Mouse (Mus musculus) embryonic facial prominence, embryonic 15.5 days (tissue): ENCODE results near the gene 2200002D01Rik. TPM values are rescaled to one million over a fixed set of nuclear protein-coding genes. Genes with fewer than 3 reads are reported as not detected.

Experiments used
- ATAC-seq: fragments of 200-750 bp; cut with Nextera tagmentation; 2 replicates; pipeline ENCODE4 v1.8.0; 2017; ENCODE audit warnings: low read depth, moderate TSS enrichment; ENCODE audit not compliant: insufficient number of reproducible peaks, low FRiP score, low TSS enrichment
- H3K27ac ChIP-seq: fragments of 300-500 bp; sonication (generic); replicated peaks from 2 replicates; pipeline ENCODE4 v1.5.1; 2015; ENCODE audit warnings: mild to moderate bottlenecking, inconsistent platforms
- H3K27me3 ChIP-seq: fragments of 300-500 bp; sonication (generic); 2 replicates; pipeline ENCODE4 v1.6.1; 2015; ENCODE audit warnings: inconsistent platforms
- H3K36me3 ChIP-seq: fragments of 300-500 bp; sonication (generic); 2 replicates; pipeline ENCODE4 v1.6.1; 2015; ENCODE audit warnings: mild to moderate bottlenecking, inconsistent platforms
- H3K4me1 ChIP-seq: fragments of 300-500 bp; sonication (generic); 2 replicates; pipeline ENCODE4 v1.6.1; 2015; ENCODE audit warnings: inconsistent platforms
- H3K4me2 ChIP-seq: fragments of 300-500 bp; sonication (generic); replicated peaks from 2 replicates; pipeline ENCODE4 v1.6.1; 2015; ENCODE audit warnings: mild to moderate bottlenecking, inconsistent platforms
- H3K4me3 ChIP-seq: fragments of 300-500 bp; sonication (generic); replicated peaks from 2 replicates; pipeline ENCODE4 v1.5.1; 2015; ENCODE audit warnings: mild to moderate bottlenecking, inconsistent platforms
- H3K9ac ChIP-seq: fragments of 300-500 bp; sonication (generic); 2 replicates; pipeline ENCODE4 v1.6.1; 2015; ENCODE audit warnings: inconsistent platforms
- H3K9me3 ChIP-seq: fragments of 300-500 bp; sonication (generic); replicated peaks from 2 replicates; pipeline ENCODE4 v1.6.1; 2016; ENCODE audit warnings: inconsistent platforms
- WGBS: fragments of 180-500 bp; shearing (Covaris S2); methylation state at CpG from one replicate; pipeline ENCODE4 v1.1.7; 2015; 5-methylcytosine and 5-hydroxymethylcytosine counted together
- polyA plus RNA-seq: library from polyadenylated mRNA; unstranded; fragments of >200 nt; fragmentation: Nextera tagmentation; extraction: Ambion mirVana; gene quantifications from 2 replicates; pipeline ENCODE4 v1.2.1, GENCODE M21; 2015

Gene 2200002D01Rik
- 11.5 and 12.2 TPM in 2 replicates for polyA plus RNA-seq

- peak within 1 kb of the TSS; percentile 41; the same call in 1 of the 2 replicates for H3K27ac ChIP-seq
- H3K9ac ChIP-seq: no peak within 1 kb of the TSS
Measured at GRCm38 (mm10) chr7:29248261-29248841, at the start of gene 2200002D01Rik. Gene 2200002D01Rik, minus strand, starts transcription at chr7:29248466.

GRCm38 (mm10) chr7:29296998-29297397 is 48.7 kb upstream of the 2200002D01Rik start:
- no peak overlapping the region for H3K4me2 ChIP-seq
- WGBS: 9% methylated on average over 10 of the region's 10 CpGs

More at GRCm38 (mm10) chr7:29248261-29248841, at the start of gene 2200002D01Rik:
- H3K36me3 ChIP-seq: peaks cover 29% of the 10 kb centered on the region
- ATAC-seq: 0 out of 2 replicates have a peak, but pooled peaks have one; percentile 3
- H3K4me3 ChIP-seq: peak within 1 kb of the TSS; percentile 26
- peaks cover 23% of the 10 kb centered on the region for H3K4me1 ChIP-seq
- H3K4me2 ChIP-seq: peak within 1 kb of the TSS; percentile 44
- H3K27me3 ChIP-seq: no peaks in the 10 kb centered on the region
- 15% methylated on average over 20 of the region's 20 CpGs for WGBS
- no peaks in the 10 kb centered on the region for H3K9me3 ChIP-seq

GRCm38 (mm10) chr7:29295861-29296647 is 47.8 kb upstream of the 2200002D01Rik start:
- Histone ChIP-seq H3K27ac (no peak overlapping the region), H3K9ac (no peak overlapping the region), H3K9me3 (no peaks in the 10 kb centered on the region), H3K27me3 (no peaks in the 10 kb centered on the region), H3K4me1 (peaks cover 26% of the 10 kb centered on the region), H3K4me2 (no peak overlapping the region), H3K36me3 (no peaks in the 10 kb centered on the region), H3K4me3 (no peak overlapping the region)
- no peak for ATAC-seq
- 81% methylated on average over 24 of the region's 24 CpGs for WGBS

More at GRCm38 (mm10) chr7:29296998-29297397, 48.7 kb upstream of the 2200002D01Rik start:
- no peaks in the 10 kb centered on the region for H3K9me3 ChIP-seq
- H3K36me3 ChIP-seq: no peaks in the 10 kb centered on the region
- peaks cover 20% of the 10 kb centered on the region for H3K4me1 ChIP-seq
- ATAC-seq: no peak
- no peaks in the 10 kb centered on the region for H3K27me3 ChIP-seq
- no peak overlapping the region for H3K27ac ChIP-seq
- H3K4me3 ChIP-seq: no peak overlapping the region
- no peak overlapping the region for H3K9ac ChIP-seq

GRCm38 (mm10) chr7:29294111-29294761 is 46.0 kb upstream of the 2200002D01Rik start:
- Histone ChIP-seq H3K4me3 (no peak overlapping the region), H3K4me1 (peaks cover 42% of the 10 kb centered on the region), H3K9me3 (no peaks in the 10 kb centered on the region), H3K27me3 (no peaks in the 10 kb centered on the region), H3K9ac (no peak overlapping the region), H3K36me3 (no peaks in the 10 kb centered on the region), H3K27ac (no peak overlapping the region), H3K4me2 (no peak overlapping the region)
- ATAC-seq: no peak
- 69% methylated on average over 13 of the region's 13 CpGs for WGBS

GRCm38 (mm10) chr7:29293131-29294065 is 45.1 kb upstream of the 2200002D01Rik start:
- 38% methylated on average over 19 of the region's 19 CpGs for WGBS
- Histone ChIP-seq H3K9me3 (no peaks in the 10 kb centered on the region), H3K36me3 (no peaks in the 10 kb centered on the region), H3K4me2 (no peak overlapping the region), H3K27ac (no peak overlapping the region), H3K4me1 (peaks cover 50% of the 10 kb centered on the region), H3K9ac (no peak overlapping the region), H3K27me3 (no peaks in the 10 kb centered on the region), H3K4me3 (no peak overlapping the region)
- ATAC-seq: no peak

- Histone ChIP-seq H3K9me3 (no peaks in the 10 kb centered on the region), H3K27me3 (no peaks in the 10 kb centered on the region), H3K27ac (peak overlapping the region; percentile 44; the same call in 1 of the 2 replicates), H3K4me2 (no peak overlapping the region), H3K9ac (no peak overlapping the region), H3K36me3 (no peaks in the 10 kb centered on the region), H3K4me1 (peaks cover 50% of the 10 kb centered on the region), H3K4me3 (no peak overlapping the region)
- WGBS: 29% methylated on average over 8 of the region's 8 CpGs
- ATAC-seq: no peak
Measured at GRCm38 (mm10) chr7:29292458-29293098, 44.3 kb upstream of the 2200002D01Rik start.

- WGBS: 31% methylated on average over 6 of the region's 7 CpGs
- Histone ChIP-seq H3K4me3 (no peak overlapping the region), H3K4me2 (no peak overlapping the region), H3K36me3 (no peaks in the 10 kb centered on the region), H3K9ac (no peak overlapping the region), H3K9me3 (no peaks in the 10 kb centered on the region), H3K27ac (peak overlapping the region; percentile 34; the same call in 1 of the 2 replicates), H3K27me3 (no peaks in the 10 kb centered on the region), H3K4me1 (peaks cover 50% of the 10 kb centered on the region)
- ATAC-seq: 0 out of 2 replicates have a peak, but pooled peaks have one; percentile 16
Measured at GRCm38 (mm10) chr7:29291616-29292457, 43.6 kb upstream of the 2200002D01Rik start.

- H3K9ac ChIP-seq: no peak overlapping the region
- ATAC-seq: no peak
- no peaks in the 10 kb centered on the region for H3K27me3 ChIP-seq
- no peaks in the 10 kb centered on the region for H3K9me3 ChIP-seq
- H3K27ac ChIP-seq: peak overlapping the region; percentile 48; the same call in 1 of the 2 replicates
- peak overlapping the region; percentile 19 for H3K4me2 ChIP-seq
- peaks cover 50% of the 10 kb centered on the region for H3K4me1 ChIP-seq
- WGBS: 40% methylated on average over 11 of the region's 11 CpGs
- H3K36me3 ChIP-seq: no peaks in the 10 kb centered on the region
- H3K4me3 ChIP-seq: no peak overlapping the region
Measured at GRCm38 (mm10) chr7:29290691-29291485, 42.6 kb upstream of the 2200002D01Rik start.

GRCm38 (mm10) chr7:29289856-29290255 is 41.6 kb upstream of the 2200002D01Rik start:
- no peak for ATAC-seq
- H3K27ac ChIP-seq: 0 out of 2 replicates have a peak overlapping the region, but pooled peaks have one; percentile 73
- H3K9me3 ChIP-seq: no peaks in the 10 kb centered on the region
- peak overlapping the region; percentile 62 for H3K4me3 ChIP-seq
- H3K27me3 ChIP-seq: no peaks in the 10 kb centered on the region
- H3K4me1 ChIP-seq: peaks cover 50% of the 10 kb centered on the region
- H3K4me2 ChIP-seq: peak overlapping the region; percentile 92
- 0 out of 2 replicates have a peak overlapping the region, but pooled peaks have one; percentile 33 for H3K9ac ChIP-seq
- WGBS: 59% methylated on average over 6 of the region's 6 CpGs
- no peaks in the 10 kb centered on the region for H3K36me3 ChIP-seq
